Mouse (Mus musculus) heart, embryonic 14.5 days (tissue): ENCODE data around the gene Tldc2. TPM values are rescaled to one million over a fixed set of nuclear protein-coding genes. Genes with fewer than 3 reads are reported as not detected.

Experiments
- ATAC-seq: fragments of 200-750 bp; cut with Nextera tagmentation; 2 replicates; pipeline ENCODE4 v1.8.0; 2017; ENCODE audit warnings: low read depth, moderate TSS enrichment; ENCODE audit not compliant: insufficient number of reproducible peaks, insufficient read depth, low FRiP score
- H3K27ac ChIP-seq, 2 experiments: fragments of 200-500 bp in 1 of 2; fragments of 300-500 bp in 1 of 2; sonication (generic) in 1 of 2; replicated peaks in 1 of 2; 2 replicates each; pipeline ENCODE4 v1.5.1; 2012 to 2014; ENCODE audit warnings: low read depth in 2 of 2, low read length in 2 of 2, control low read depth in 1 of 2, mild to moderate bottlenecking in 1 of 2, mixed read lengths in 1 of 2; ENCODE audit not compliant: control insufficient read depth in 1 of 2, insufficient read depth in 1 of 2
- H3K27me3 ChIP-seq: fragments of 300-500 bp; sonication (generic); 2 replicates; pipeline ENCODE4 v1.6.1; 2014; ENCODE audit warnings: mild to moderate bottlenecking, low read length, control low read depth; ENCODE audit not compliant: control insufficient read depth, insufficient read depth
- H3K36me3 ChIP-seq: fragments of 300-500 bp; sonication (generic); 2 replicates; pipeline ENCODE4 v1.6.1; 2014; ENCODE audit warnings: mild to moderate bottlenecking, control low read depth, low read length, mixed read lengths; ENCODE audit not compliant: control insufficient read depth, insufficient read depth
- H3K4me1 ChIP-seq, 2 experiments: fragments of 200-500 bp in 1 of 2; fragments of 300-500 bp in 1 of 2; sonication (generic) in 1 of 2; 2 replicates each; pipeline ENCODE4 v1.6.1; 2012 to 2014; ENCODE audit warnings: low read length in 2 of 2, control low read depth in 1 of 2, mixed read lengths in 1 of 2; ENCODE audit not compliant: control insufficient read depth in 2 of 2, insufficient read depth in 2 of 2
- H3K4me2 ChIP-seq: fragments of 300-500 bp; sonication (generic); 2 replicates; pipeline ENCODE4 v1.6.1; 2014; ENCODE audit warnings: mild to moderate bottlenecking, low read length
- H3K4me3 ChIP-seq, 2 experiments: fragments of 200-500 bp in 1 of 2; fragments of 300-500 bp in 1 of 2; sonication (generic) in 1 of 2; 2 replicates each; pipeline ENCODE4 v1.5.1; 2012 to 2014; ENCODE audit warnings: low read length in 2 of 2, mild to moderate bottlenecking in 2 of 2, control low read depth in 1 of 2, low read depth in 1 of 2, moderate library complexity in 1 of 2; ENCODE audit not compliant: control insufficient read depth in 1 of 2, insufficient read depth in 1 of 2
- H3K9ac ChIP-seq: fragments of 300-500 bp; sonication (generic); 2 replicates; pipeline ENCODE4 v1.6.1; 2014; ENCODE audit warnings: mild to moderate bottlenecking, low read length
- H3K9me3 ChIP-seq: fragments of 300-500 bp; sonication (generic); 2 replicates; pipeline ENCODE4 v1.6.1; 2016; ENCODE audit warnings: low read length, control low read depth; ENCODE audit not compliant: control insufficient read depth
- WGBS: fragments of 180-500 bp; shearing (Covaris S2); extraction: QIAGEN DNeasy Blood & Tissue Kit; methylation state at CpG from one replicate; pipeline ENCODE4 v1.1.7; 2014; 5-methylcytosine and 5-hydroxymethylcytosine counted together
- polyA plus RNA-seq: library from polyadenylated mRNA; unstranded; fragments of >200 nt; fragmentation: Nextera tagmentation; extraction: Ambion mirVana; gene quantifications from 2 replicates; pipeline ENCODE4 v1.2.1, GENCODE M21; 2014

The Tldc2 gene
- polyA plus RNA-seq, 1 experiment from 2014 or later, result not detected

GRCm38 (mm10) chr2:157078059-157078792 is 8.6 kb upstream of the Tldc2 start:
- peak overlapping the region; percentile 79 to 94 for H3K27ac ChIP-seq
- WGBS, result under 1% methylated on average over 74 of the region's 79 CpGs
- no peaks in the 10 kb centered on the region for H3K27me3 ChIP-seq
- peak overlapping the region; percentile 78 to 95 for H3K4me3 ChIP-seq
- peaks cover 43 to 53% of the 10 kb centered on the region in 2 experiments for H3K4me1 ChIP-seq
- no peaks in the 10 kb centered on the region for H3K9me3 ChIP-seq
- H3K36me3 ChIP-seq, result peaks cover 17% of the 10 kb centered on the region
- H3K4me2 ChIP-seq, result peak overlapping the region; percentile 91
- peak overlapping the region; percentile 97 for H3K9ac ChIP-seq
- no peak for ATAC-seq

GRCm38 (mm10) chr2:157078793-157079700 is 7.8 kb upstream of the Tldc2 start, which contains the start of gene Soga1:
TSS of gene Soga1 (minus strand) at chr2:157079254.
- Histone ChIP-seq H3K9me3 (no peaks in the 10 kb centered on the region), H3K27me3 (no peaks in the 10 kb centered on the region), H3K4me3 (peak within 1 kb of the TSS; percentile 78 to 95), H3K4me2 (peak within 1 kb of the TSS; percentile 91), H3K27ac (peak within 1 kb of the TSS; percentile 82 to 94), H3K9ac (peak within 1 kb of the TSS; percentile 97), H3K36me3 (peaks cover 11% of the 10 kb centered on the region; the same call in 1 of the 2 replicates), H3K4me1 (peaks cover 37 to 45% of the 10 kb centered on the region in 2 experiments)
- WGBS, result under 1% methylated on average over 87 of the region's 136 CpGs
- ATAC-seq, result peak; percentile 84

DNA sequence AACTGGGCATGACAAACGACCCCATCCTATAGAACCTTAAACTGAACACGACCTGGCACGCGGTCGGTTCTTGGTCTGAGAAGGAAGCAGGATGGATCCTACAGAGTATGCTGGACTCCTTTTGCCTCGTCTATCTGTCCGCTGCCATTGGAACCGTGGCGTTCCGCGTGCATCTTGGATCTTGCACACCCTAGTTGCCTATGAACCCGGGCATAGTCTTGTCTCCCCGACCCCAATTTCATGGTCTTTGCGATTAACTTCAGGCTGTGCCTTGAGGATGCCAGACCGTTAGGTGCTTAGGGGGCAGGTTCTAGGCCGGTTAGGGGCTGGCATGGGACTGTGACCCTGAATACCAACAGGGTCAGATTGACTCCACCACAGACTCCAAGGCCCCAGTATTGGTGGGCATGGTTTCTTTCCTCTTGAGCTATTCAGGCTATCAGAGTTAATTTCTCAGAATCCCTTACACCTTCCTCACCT is 7.1 kb upstream of the Tldc2 start:
- 12% methylated on average over 16 of the region's 16 CpGs for WGBS
- peaks cover 34 to 38% of the 10 kb centered on the region in 2 experiments for H3K4me1 ChIP-seq
- peak overlapping the region; percentile 78 to 95 for H3K4me3 ChIP-seq

GRCm38 (mm10) chr2:157081331-157081730 is 5.5 kb upstream of the Tldc2 start:
- Histone ChIP-seq H3K27me3 (no peaks in the 10 kb centered on the region), H3K4me3 (no peak overlapping the region), H3K9me3 (no peaks in the 10 kb centered on the region), H3K36me3 (peaks cover 6% of the 10 kb centered on the region; the same call in 1 of the 2 replicates), H3K9ac (no peak overlapping the region), H3K27ac (no peak overlapping the region), H3K4me1 (peaks cover 22 to 26% of the 10 kb centered on the region in 2 experiments), H3K4me2 (no peak overlapping the region)
- no peak for ATAC-seq
- WGBS, result 92% methylated on average over 8 of the region's 8 CpGs

More for the DNA sequence above, 7.1 kb upstream of the Tldc2 start:
- H3K36me3 ChIP-seq, result peaks cover 11% of the 10 kb centered on the region; the same call in 1 of the 2 replicates
- peak overlapping the region; percentile 82 to 94 for H3K27ac ChIP-seq
- no peaks in the 10 kb centered on the region for H3K27me3 ChIP-seq
- H3K9me3 ChIP-seq, result no peaks in the 10 kb centered on the region
- H3K9ac ChIP-seq, result peak overlapping the region; percentile 97
- ATAC-seq, result no peak
- H3K4me2 ChIP-seq, result peak overlapping the region; percentile 91

DNA sequence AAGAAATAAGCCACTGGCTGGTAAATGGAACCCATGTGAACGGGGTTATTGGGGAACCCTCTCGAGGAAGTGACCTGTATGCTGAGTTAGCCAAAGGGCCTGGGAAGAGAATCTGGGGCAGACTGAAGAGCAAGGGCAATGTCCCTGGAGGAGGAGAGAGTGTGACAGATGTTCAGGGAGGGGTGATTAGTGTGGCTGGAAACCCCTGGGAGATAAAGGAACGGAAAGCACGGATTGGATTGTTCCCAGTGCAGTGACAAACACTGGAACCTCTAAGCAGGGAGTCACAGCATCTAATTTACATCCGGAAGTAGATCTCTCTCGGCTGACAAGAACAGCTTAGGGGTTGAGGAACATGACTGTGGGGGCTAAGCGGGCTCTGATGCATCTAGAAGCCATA is 4.9 kb upstream of the Tldc2 start:
- no peaks in the 10 kb centered on the region for H3K9me3 ChIP-seq
- H3K27ac ChIP-seq, result no peak overlapping the region
- H3K4me3 ChIP-seq, result no peak overlapping the region
- H3K4me1 ChIP-seq, result peaks cover 15 to 19% of the 10 kb centered on the region in 2 experiments
- no peaks in the 10 kb centered on the region for H3K27me3 ChIP-seq
- H3K4me2 ChIP-seq, result peak overlapping the region; percentile 11; the same call in 1 of the 2 replicates
- WGBS, result 20% methylated on average over 7 of the region's 7 CpGs
- no peaks in the 10 kb centered on the region for H3K36me3 ChIP-seq
- ATAC-seq, result no peak
- H3K9ac ChIP-seq, result 0 out of 2 replicates have a peak overlapping the region, but pooled peaks have one; percentile 25

DNA sequence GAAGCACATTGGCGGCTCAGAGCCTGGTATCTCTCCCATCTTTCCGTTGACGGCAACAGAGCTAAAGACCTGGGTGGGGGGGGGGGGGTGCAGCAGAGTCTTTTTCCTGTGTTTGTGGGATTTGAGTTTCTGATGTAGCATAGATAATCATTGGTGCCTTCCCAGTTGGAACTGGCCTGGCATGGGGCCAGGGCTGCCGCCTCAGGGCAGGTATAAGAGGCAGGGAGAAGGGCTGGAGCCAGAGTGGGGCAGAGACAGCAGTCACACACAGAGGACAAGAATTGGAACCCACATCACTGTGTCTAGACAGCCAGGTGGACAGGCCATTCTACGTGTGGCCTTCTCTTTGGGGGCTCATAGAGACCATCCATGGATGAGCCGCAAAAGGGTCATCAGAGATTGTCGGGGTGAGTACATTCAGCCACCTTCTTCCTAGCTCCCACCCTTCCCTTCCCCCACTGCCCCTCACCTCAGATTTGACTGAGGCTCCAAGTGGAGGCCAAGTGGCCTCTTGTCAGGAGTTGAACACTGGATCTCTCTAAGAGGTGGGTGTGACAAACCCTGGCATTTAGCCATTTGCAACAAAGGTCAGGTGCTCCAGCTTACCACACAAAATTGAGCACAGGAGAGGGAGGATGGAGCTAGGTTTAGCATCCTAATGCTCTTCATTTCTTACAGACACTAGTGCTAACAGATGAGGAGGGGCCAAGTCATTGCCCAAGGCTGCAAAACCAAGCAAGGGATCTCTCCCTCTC is 1.8 kb upstream of the Tldc2 start:
- no peak for ATAC-seq
- WGBS, result 77% methylated on average over 7 of the region's 7 CpGs
- H3K4me3 ChIP-seq, result no peak overlapping the region
- H3K9ac ChIP-seq, result no peak overlapping the region
- no peaks in the 10 kb centered on the region for H3K9me3 ChIP-seq
- H3K27ac ChIP-seq, result no peak overlapping the region
- H3K4me2 ChIP-seq, result no peak overlapping the region
- no peaks in the 10 kb centered on the region for H3K27me3 ChIP-seq
- no peaks in the 10 kb centered on the region for H3K36me3 ChIP-seq
- H3K4me1 ChIP-seq, result peaks cover 7 to 12% of the 10 kb centered on the region in 2 experiments; a peak in 2 of 4 replicates
